Mouse (Mus musculus): ENCODE results near the gene Cyp2d22.
"Not testable (repeated sequence)": the region's sequence is repeated elsewhere in the genome, so short reads cannot be mapped to it uniquely, and the experiment has no call there.

DNA sequence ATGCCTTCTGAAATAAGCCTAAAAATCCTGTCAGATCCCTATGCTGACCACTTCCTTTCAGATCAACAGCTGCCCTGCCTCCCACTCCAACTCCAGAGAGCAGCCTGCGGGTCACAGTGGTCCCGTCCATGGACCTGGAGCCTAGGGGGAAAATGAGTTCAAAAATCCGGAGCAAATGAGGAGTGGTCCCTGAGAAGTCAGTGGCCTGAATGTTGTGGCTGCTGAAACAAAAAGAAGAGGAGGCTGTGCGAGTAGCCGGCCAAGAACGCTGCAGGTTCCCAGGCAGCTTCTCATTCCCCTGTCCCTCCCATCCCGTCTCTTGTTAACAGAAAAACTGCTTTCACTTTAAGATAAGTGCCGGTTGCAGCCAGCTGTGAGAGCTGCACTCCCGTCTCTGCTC is 15.5 kb downstream of the Cyp2d22 start:
- not testable (repeated sequence) for TF ChIP-seq CTCF (IDR thresholded peaks at IDR 0.05; ENCODE audit: control insufficient read depth, insufficient read depth, insufficient read length); USF1 (IDR thresholded peaks at IDR 0.05; ENCODE audit: low read depth); CEBPB (IDR thresholded peaks at IDR 0.05; ENCODE audit: low read depth); MAX (IDR thresholded peaks at IDR 0.05); FOSL1 (IDR thresholded peaks at IDR 0.05; ENCODE audit: insufficient read depth, low read length, poor library complexity, severe bottlenecking); MYOG (IDR thresholded peaks at IDR 0.05; ENCODE audit: control insufficient read depth, extremely low read depth, insufficient read length)

Measured in C2C12 (cell line).